In the genomic region with DNA sequence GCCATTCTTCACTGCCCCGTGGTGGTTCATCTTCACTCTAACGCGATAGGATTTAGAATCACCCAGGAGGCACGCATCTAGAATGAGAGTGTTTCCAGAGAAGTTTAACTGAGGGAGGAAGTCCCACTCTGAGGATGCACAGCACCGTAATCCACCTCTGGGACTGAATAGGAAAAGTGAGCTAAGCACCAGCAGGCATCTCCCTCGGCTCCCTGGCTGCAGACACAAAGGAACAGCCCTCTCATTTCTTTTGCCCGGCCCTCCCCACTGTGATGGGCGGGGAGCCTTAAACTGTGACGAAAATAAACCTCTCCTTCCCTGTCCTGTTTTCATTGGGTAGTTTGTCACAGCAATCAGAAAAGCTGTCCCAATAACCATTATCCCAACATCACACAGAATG, we compare ENCODE assay signal across 10 mouse cellular contexts.
DNase-seq lines count a peak whose midpoint lies in the region; ATAC-seq lines count a peak whose summit lies in the region.
"Had no signal": no experiment of that assay in that cellular context is flagged by ENCODE, and none has a peak within 500 bp of the region (broad histone marks: within the 10 kb centered on the region; RNA-seq: fewer than 3 reads in every experiment).

No protein-coding gene starts in this region.

- H3K4me1 ChIP-seq in heart, embryonic 14.5 days (ENCODE audit: control insufficient read depth in 2 of 2, insufficient read depth in 2 of 2, low read length in 2 of 2) = peaks cover 12 to 21% of the 10 kb centered on the region in 2 experiments
- peaks cover 35% of the 10 kb centered on the region for H3K4me1 ChIP-seq in embryonic facial prominence, embryonic 13.5 days
- H3K4me1 ChIP-seq in hindbrain, embryonic 16.5 days (ENCODE audit: control insufficient read depth, insufficient read depth, low read depth, low read length) = peaks cover 13% of the 10 kb centered on the region
- peaks cover 19% of the 10 kb centered on the region for H3K4me1 ChIP-seq in midbrain, embryonic 14.5 days (ENCODE audit: control insufficient read depth, insufficient read depth, low read length)

- ATAC-seq in heart, embryonic 14.5 days (ENCODE audit: insufficient number of reproducible peaks, insufficient read depth, low FRiP score, low read depth) = no peak
- ATAC-seq in embryonic facial prominence, embryonic 13.5 days (ENCODE audit: insufficient number of reproducible peaks, insufficient read depth, low FRiP score, low TSS enrichment, low read depth) = no peak
- ATAC-seq in hindbrain, embryonic 16.5 days = 0 out of 2 replicates have a peak, but pooled peaks have one; percentile 21
- ATAC-seq in midbrain, embryonic 14.5 days (ENCODE audit: low FRiP score, low TSS enrichment) = no peak
- no peak for ATAC-seq in megakaryocyte progenitor cell, adult 5-6 weeks (replicated peaks; ENCODE audit: poor library complexity)

- no peaks in the 10 kb centered on the region for H3K27me3 ChIP-seq in heart, embryonic 14.5 days (ENCODE audit: control insufficient read depth, insufficient read depth, low read length)
- H3K27me3 ChIP-seq in embryonic facial prominence, embryonic 13.5 days = no peaks in the 10 kb centered on the region; the same call in 1 of the 2 replicates
- no peaks in the 10 kb centered on the region for H3K27me3 ChIP-seq in hindbrain, embryonic 16.5 days (replicated peaks; ENCODE audit: control insufficient read depth, insufficient read depth, low read length)
- H3K27me3 ChIP-seq in midbrain, embryonic 14.5 days (ENCODE audit: control insufficient read depth, insufficient read depth, low read length) = no peaks in the 10 kb centered on the region

- H3K27ac ChIP-seq in heart, embryonic 14.5 days (replicated peaks in 1 of 2; ENCODE audit: control insufficient read depth in 1 of 2, insufficient read depth in 1 of 2, low read depth in 2 of 2, low read length in 2 of 2) = no peak overlapping the region
- no peak overlapping the region for H3K27ac ChIP-seq in embryonic facial prominence, embryonic 13.5 days
- no peak overlapping the region for H3K27ac ChIP-seq in hindbrain, embryonic 16.5 days (ENCODE audit: low read depth, low read length)
- H3K27ac ChIP-seq in midbrain, embryonic 14.5 days (replicated peaks; ENCODE audit: low read depth, low read length) = no peak overlapping the region
- H3K27ac ChIP-seq: macrophage had no signal

- peak overlapping the region; percentile 32 to 37 for H3K4me3 ChIP-seq in heart, embryonic 14.5 days (ENCODE audit: control insufficient read depth in 1 of 2, insufficient read depth in 1 of 2, low read depth in 1 of 2, low read length in 2 of 2)
- H3K4me3 ChIP-seq in embryonic facial prominence, embryonic 13.5 days = peak overlapping the region; percentile 31
- H3K4me3 ChIP-seq in hindbrain, embryonic 16.5 days (ENCODE audit: low read length) = peak overlapping the region; percentile 17
- no peak overlapping the region; the same call in 1 of the 2 replicates for H3K4me3 ChIP-seq in midbrain, embryonic 14.5 days (replicated peaks; ENCODE audit: low read depth, low read length)

- WGBS in heart, embryonic 14.5 days = under 1% methylated on average over 9 of the region's 9 CpGs
- under 1% methylated on average over 9 of the region's 9 CpGs for WGBS in embryonic facial prominence, embryonic 13.5 days
- WGBS in hindbrain, embryonic 16.5 days = under 1% methylated on average over 9 of the region's 9 CpGs
- WGBS in midbrain, embryonic 14.5 days = under 1% methylated on average over 9 of the region's 9 CpGs

- H3K4me2 ChIP-seq in heart, embryonic 14.5 days (ENCODE audit: low read length) = peak overlapping the region; percentile 75
- H3K4me2 ChIP-seq in embryonic facial prominence, embryonic 13.5 days = peak overlapping the region; percentile 57
- peak overlapping the region; percentile 53 for H3K4me2 ChIP-seq in hindbrain, embryonic 16.5 days (ENCODE audit: low read length)
- H3K4me2 ChIP-seq in midbrain, embryonic 14.5 days (ENCODE audit: low read length) = peak overlapping the region; percentile 48

- intact Hi-C loops in heart, postnatal 10 days (cut with DNase I) = no loop called here

- peak overlapping the region; percentile 66 for H3K9ac ChIP-seq in heart, embryonic 14.5 days (ENCODE audit: low read length)
- peak overlapping the region; percentile 62 for H3K9ac ChIP-seq in embryonic facial prominence, embryonic 13.5 days
- peak overlapping the region; percentile 35 for H3K9ac ChIP-seq in hindbrain, embryonic 16.5 days (ENCODE audit: low read depth, low read length)
- no peak overlapping the region; the same call in 1 of the 2 replicates for H3K9ac ChIP-seq in midbrain, embryonic 14.5 days (replicated peaks; ENCODE audit: low read length)

- H3K9me3 ChIP-seq in heart, embryonic 14.5 days (ENCODE audit: control insufficient read depth, low read length) = no peaks in the 10 kb centered on the region
- H3K9me3 ChIP-seq in embryonic facial prominence, embryonic 13.5 days = no peaks in the 10 kb centered on the region
- H3K9me3 ChIP-seq in hindbrain, embryonic 16.5 days (ENCODE audit: control insufficient read depth, low read length) = no peaks in the 10 kb centered on the region
- H3K9me3 ChIP-seq in midbrain, embryonic 14.5 days (ENCODE audit: control insufficient read depth, low read length) = no peaks in the 10 kb centered on the region

- H3K36me3 ChIP-seq in heart, embryonic 14.5 days (ENCODE audit: control insufficient read depth, insufficient read depth, low read length) = no peaks in the 10 kb centered on the region
- H3K36me3 ChIP-seq in embryonic facial prominence, embryonic 13.5 days = no peaks in the 10 kb centered on the region
- no peaks in the 10 kb centered on the region for H3K36me3 ChIP-seq in hindbrain, embryonic 16.5 days (ENCODE audit: control insufficient read depth, insufficient read depth, low read length)
- H3K36me3 ChIP-seq in midbrain, embryonic 14.5 days (ENCODE audit: control insufficient read depth, insufficient read depth, low read length) = no peaks in the 10 kb centered on the region

- no peak for DNase-seq in heart, postnatal 10 days
- DNase-seq in midbrain, embryonic 14.5 days = no peak
- DNase-seq in urinary bladder, adult 18-20 months (ENCODE audit: low spot score in 2 of 2) = no peak
- no peak for DNase-seq in spleen, adult 18-20 months
- DNase-seq: gastrocnemius, postnatal 36 days had no signal
